Mouse (Mus musculus) megakaryocyte-erythroid progenitor cell, adult 5 weeks (primary cell): ENCODE results near the gene Best2. TPM values are rescaled to one million over a fixed set of nuclear protein-coding genes. Genes with fewer than 3 reads are reported as not detected.

Experiments used
- polyA plus RNA-seq: library from polyadenylated mRNA; stranded (reverse); fragments of >175 nt; gene quantifications from 2 replicates; pipeline ENCODE4 v1.2.3, GENCODE M21; 2012

Best2 gene
- polyA plus RNA-seq = 0.02 TPM in 1 of 2 replicates, not detected in the other

GRCm38 (mm10) chr8:85014431-85014830, at the start of gene Best2:
Gene Best2 (minus strand): TSS chr8:85014531.

DNA sequence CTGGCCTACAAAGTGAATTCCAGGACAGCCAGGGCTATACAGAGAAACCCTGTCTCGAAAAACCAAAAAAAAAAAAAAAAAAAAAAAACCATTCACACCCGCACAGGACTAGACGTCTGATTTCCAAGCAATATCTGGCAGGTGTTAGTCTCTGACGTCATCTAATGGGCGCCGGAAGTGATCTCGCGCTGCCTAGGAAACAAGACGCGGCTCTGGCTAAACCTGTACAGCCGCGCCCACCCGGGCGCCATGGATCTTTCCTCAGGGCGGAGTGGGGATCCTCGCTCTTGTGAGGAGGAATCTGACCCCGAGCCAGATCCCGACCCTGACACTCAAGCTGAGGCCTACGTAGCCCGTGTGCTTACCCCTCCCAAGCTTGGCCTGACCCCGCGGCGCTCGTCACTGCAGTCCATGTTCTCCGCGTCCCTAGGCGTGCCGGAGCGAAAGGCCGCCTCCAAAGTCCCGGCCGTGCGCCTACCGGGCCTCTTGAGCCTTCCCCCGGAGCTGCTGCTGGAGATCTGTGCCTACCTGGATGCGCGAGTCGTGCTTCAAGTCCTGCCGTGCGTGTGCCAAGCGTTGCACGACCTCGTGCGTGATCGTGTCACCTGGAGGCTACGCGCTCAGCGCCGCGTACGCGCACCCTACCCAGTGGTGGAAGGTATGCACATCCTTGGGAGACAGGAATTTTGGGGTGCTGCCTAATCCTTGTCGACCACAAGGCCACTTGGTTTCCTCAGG, 45.7 kb upstream of the Best2 start, which contains the start of gene Fbxw9:
Gene Fbxw9 (plus strand): TSS at position 177 of the 738 bp plus-strand sequence.

GRCm38 (mm10) chr8:85036718-85037365, 22.5 kb upstream of the Best2 start, which contains the start of gene Tnpo2:
Gene Tnpo2 (plus strand): TSS chr8:85036915.

GRCm38 (mm10) chr8:85026670-85027515, 12.6 kb upstream of the Best2 start, which contains the start of gene Trir:
Gene Trir (plus strand): TSS chr8:85026823.

GRCm38 (mm10) chr8:85025098-85025932, 11.0 kb upstream of the Best2 start, which contains the start of gene Asna1:
Gene Asna1 (minus strand): TSS chr8:85025281.

GRCm38 (mm10) chr8:84990349-84990748, 24.0 kb downstream of the Best2 start, which contains the start of gene Hook2:
Gene Hook2 (plus strand): TSS chr8:84990603.

DNA sequence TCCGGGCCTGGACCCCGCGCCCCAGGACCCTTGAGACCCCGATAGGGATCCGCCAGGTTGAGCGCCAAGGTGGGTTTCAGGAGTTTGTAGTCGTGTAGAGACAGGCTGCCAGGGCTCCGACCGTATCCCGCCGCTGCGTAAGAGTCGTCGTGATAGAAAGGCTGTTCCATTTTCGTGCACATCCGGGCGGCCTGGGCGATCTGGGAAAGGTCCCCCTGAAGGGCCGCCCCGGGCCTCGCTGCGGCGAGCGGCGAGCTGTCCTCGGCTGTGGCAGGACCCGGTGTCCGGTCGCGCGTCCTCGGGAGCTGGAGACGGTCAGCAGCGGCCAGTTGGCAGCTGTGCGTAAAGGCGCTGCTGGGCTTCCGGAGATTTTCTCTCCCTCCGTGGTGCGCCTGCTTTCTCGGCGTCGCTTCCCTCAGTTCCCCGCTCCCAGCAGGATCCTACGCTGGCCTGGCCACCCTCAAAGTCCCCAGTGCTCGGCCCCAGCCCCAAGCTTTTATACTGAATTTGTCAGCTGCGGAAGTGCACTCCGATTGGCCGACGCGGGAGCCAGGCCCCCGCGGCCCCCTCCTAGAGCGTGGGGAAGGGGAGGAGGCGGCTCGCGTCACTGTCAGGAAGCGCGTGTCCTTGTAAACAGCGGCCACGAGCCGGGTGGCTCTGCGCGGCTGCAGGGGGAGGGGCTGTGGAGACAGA, 35.9 kb downstream of the Best2 start, which contains the start of gene Junb:
Gene Junb (minus strand): TSS at position 471 of the 693 bp plus-strand sequence.

GRCm38 (mm10) chr8:84969241-84970134, 44.8 kb downstream of the Best2 start, which contains the start of the genes Gm49661, Prdx2 and Rnaseh2a:
Gene Gm49661 (minus strand): TSS chr8:84969433.
Gene Prdx2 (plus strand): TSS chr8:84969587.
Gene Rnaseh2a (minus strand): TSS chr8:84969767.

Other genes with a start within 250 kb of the Best2 start
- gene Nfix, start 214.2 kb downstream of the Best2 start, polyA plus RNA-seq = 112 and 143 TPM in 2 replicates
- gene Dand5, start 191.7 kb downstream of the Best2 start, polyA plus RNA-seq = 2.3 and 2.4 TPM in 2 replicates
- gene Gadd45gip1, start 183.0 kb downstream of the Best2 start, polyA plus RNA-seq = 136 and 145 TPM in 2 replicates
- gene Rad23a, start 173.9 kb downstream of the Best2 start, polyA plus RNA-seq = 315 and 332 TPM in 2 replicates
- gene Calr, start 167.6 kb downstream of the Best2 start, polyA plus RNA-seq = 878 and 1,229 TPM in 2 replicates
- gene Farsa, start 157.5 kb downstream of the Best2 start, polyA plus RNA-seq = 121 and 135 TPM in 2 replicates
- gene Syce2, start 142.4 kb downstream of the Best2 start, polyA plus RNA-seq = 155 and 182 TPM in 2 replicates
- 52.8 and 57.4 TPM in 2 replicates for gene Gcdh, start 120.6 kb downstream of the Best2 start, polyA plus RNA-seq
- gene Klf1, start 112.6 kb downstream of the Best2 start, polyA plus RNA-seq = 122 and 124 TPM in 2 replicates
- 34.2 and 54.0 TPM in 2 replicates for gene Dnase2a, start 106.0 kb downstream of the Best2 start, polyA plus RNA-seq
- gene Mast1, start 77.2 kb downstream of the Best2 start, polyA plus RNA-seq = 0.03 and 0.19 TPM in 2 replicates
- gene Rtbdn, start 67.5 kb downstream of the Best2 start, polyA plus RNA-seq = not detected in 2 replicates
- gene Gm49661, start 45.1 kb downstream of the Best2 start, polyA plus RNA-seq = not detected in 2 replicates
- gene Prdx2, start 44.9 kb downstream of the Best2 start, polyA plus RNA-seq = 79.0 and 82.7 TPM in 2 replicates
- 323 and 329 TPM in 2 replicates for gene Rnaseh2a, start 44.8 kb downstream of the Best2 start, polyA plus RNA-seq
- 1,314 and 1,326 TPM in 2 replicates for gene Junb, start 35.8 kb downstream of the Best2 start, polyA plus RNA-seq
- 22.8 and 26.7 TPM in 2 replicates for gene Hook2, start 23.9 kb downstream of the Best2 start, polyA plus RNA-seq
- gene Asna1, start 10.8 kb upstream of the Best2 start, polyA plus RNA-seq = 87.9 and 91.1 TPM in 2 replicates
- gene Trir, start 12.3 kb upstream of the Best2 start, polyA plus RNA-seq = 350 and 408 TPM in 2 replicates
- gene Tnpo2, start 22.4 kb upstream of the Best2 start, polyA plus RNA-seq = 11.7 and 13.9 TPM in 2 replicates
- 19.4 and 20.4 TPM in 2 replicates for gene Fbxw9, start 45.5 kb upstream of the Best2 start, polyA plus RNA-seq
- gene Gm5741, start 53.5 kb upstream of the Best2 start, polyA plus RNA-seq = 0.30 and 0.79 TPM in 2 replicates
- gene Dhps, start 57.2 kb upstream of the Best2 start, polyA plus RNA-seq = 45.6 and 47.8 TPM in 2 replicates
- 15.9 and 19.7 TPM in 2 replicates for gene Wdr83os, start 66.2 kb upstream of the Best2 start, polyA plus RNA-seq
- 28.6 and 36.6 TPM in 2 replicates for gene Wdr83, start 66.8 kb upstream of the Best2 start, polyA plus RNA-seq
- 34.4 and 41.1 TPM in 2 replicates for gene Man2b1, start 68.7 kb upstream of the Best2 start, polyA plus RNA-seq
- not detected in 2 replicates for gene Zfp791, start 108.6 kb upstream of the Best2 start, polyA plus RNA-seq
- gene Cks1brt, start 137.4 kb upstream of the Best2 start, polyA plus RNA-seq = not detected in 2 replicates
- gene Olfr371, start 211.5 kb upstream of the Best2 start, polyA plus RNA-seq = not detected in 2 replicates